Mouse (Mus musculus) hindbrain, embryonic 11.5 days (tissue): ENCODE measurements around the gene Havcr2. TPM values are rescaled to one million over a fixed set of nuclear protein-coding genes. Genes with fewer than 3 reads are reported as not detected.

Source experiments
- polyA plus RNA-seq: library from polyadenylated mRNA; unstranded; fragments of >200 nt; fragmentation: Nextera tagmentation; extraction: Ambion mirVana; gene quantifications from 2 replicates; pipeline ENCODE4 v1.2.1, GENCODE M21; 2014

The Havcr2 gene
- polyA plus RNA-seq, 1 experiment from 2014 or later = 0.25 TPM

Other genes starting within 250 kb of the Havcr2 start
- gene Fndc9, start 219.4 kb upstream of the Havcr2 start, polyA plus RNA-seq = 0.68 and 1.0 TPM in 2 replicates
- 56.7 and 60.0 TPM in 2 replicates for gene Cyfip2, start 142.1 kb upstream of the Havcr2 start, polyA plus RNA-seq
- not detected in 2 replicates for gene Itk, start 65.4 kb upstream of the Havcr2 start, polyA plus RNA-seq
- gene Fam71b, start 58.4 kb upstream of the Havcr2 start, polyA plus RNA-seq = not detected in 2 replicates
- gene Med7, start 18.0 kb upstream of the Havcr2 start, polyA plus RNA-seq = 104 and 109 TPM in 2 replicates
- gene Gm12169, start 69.3 kb downstream of the Havcr2 start, polyA plus RNA-seq = not detected in 2 replicates
- not detected in 2 replicates for gene BC053393, start 116.6 kb downstream of the Havcr2 start, polyA plus RNA-seq
- not detected in 2 replicates for gene Dppa1, start 174.3 kb downstream of the Havcr2 start, polyA plus RNA-seq